Mouse (Mus musculus): ENCODE measurements at regions not wholly inside any gene's neighbourhood (a gene's known extent, or its start where the extent isn't known, plus 50 kb on each side); places are given as distances from the start of the nearest gene placed in this dataset.

GRCm38 (mm10) chr3:149517537-149517936 lies 527.2 kb upstream of the Adgrl2 start:
- TF ChIP-seq CTCF (IDR thresholded peaks at IDR 0.05; ENCODE audit: extremely low read depth, insufficient read depth, low read length) (no peak), POLR2A (IDR thresholded peaks at IDR 0.05; ENCODE audit: extremely low read depth, insufficient read depth, low read length) (no peak)

Measured in cortical plate, adult 2 months (tissue).